In genomic region chr6:145046266-145046890, GRCm38 (mm10) we compare ENCODE assay signal across 8 mouse cellular contexts. TPM values are rescaled to one million over a fixed set of nuclear protein-coding genes. Genes with fewer than 3 reads are reported as not detected.
DNase-seq lines count a peak whose midpoint lies in the region; ATAC-seq lines count a peak whose summit lies in the region.

No protein-coding gene starts in this region.

- no peak for ATAC-seq in hindbrain, embryonic 11.5 days (ENCODE audit: low FRiP score)
- no peak for ATAC-seq in midbrain, embryonic 16.5 days

- peak overlapping the region; percentile 99 for H3K4me2 ChIP-seq in hindbrain, embryonic 11.5 days (replicated peaks; ENCODE audit: low read depth, low read length)
- peak overlapping the region; percentile 72 for H3K4me2 ChIP-seq in midbrain, embryonic 16.5 days (ENCODE audit: low read length)

- DNase-seq in layer of hippocampus, adult 11-12 months (ENCODE audit: low spot score), result peak; percentile 39
- DNase-seq in layer of hippocampus, postnatal 25 days (ENCODE audit: extremely low spot score in 1 of 2, low spot score in 1 of 2), result no peak
- DNase-seq in cerebellum, postnatal 10 days, result peak; percentile 62
- DNase-seq in hindbrain, embryonic 11.5 days (ENCODE audit: low spot score), result peak; percentile 43
- DNase-seq in spleen, adult 12 weeks (ENCODE audit: low spot score), result no peak
- no peak for DNase-seq in adrenal gland, postnatal 25 days
- DNase-seq in right cerebral cortex, postnatal 4 days, result no peak

- no peaks in the 10 kb centered on the region for H3K36me3 ChIP-seq in hindbrain, embryonic 11.5 days (ENCODE audit: control insufficient read depth, insufficient read depth, low read length)
- no peaks in the 10 kb centered on the region for H3K36me3 ChIP-seq in midbrain, embryonic 16.5 days (ENCODE audit: control insufficient read depth, insufficient read depth, low read length)

- H3K9ac ChIP-seq in hindbrain, embryonic 11.5 days (ENCODE audit: low read depth, low read length), result peak overlapping the region; percentile 83
- H3K9ac ChIP-seq in midbrain, embryonic 16.5 days (ENCODE audit: low read depth, low read length), result peak overlapping the region; percentile 81

- no peaks in the 10 kb centered on the region for H3K27me3 ChIP-seq in hindbrain, embryonic 11.5 days (ENCODE audit: control insufficient read depth, insufficient read depth, low read length)
- H3K27me3 ChIP-seq in midbrain, embryonic 16.5 days (ENCODE audit: control insufficient read depth, insufficient read depth, low read depth, low read length), result no peaks in the 10 kb centered on the region; the same call in 1 of the 2 replicates

- no peaks in the 10 kb centered on the region for H3K9me3 ChIP-seq in hindbrain, embryonic 11.5 days (ENCODE audit: control insufficient read depth, low read length)
- no peaks in the 10 kb centered on the region for H3K9me3 ChIP-seq in midbrain, embryonic 16.5 days (replicated peaks; ENCODE audit: control insufficient read depth, low read length, poor library complexity, severe bottlenecking)

- peaks cover 6% of the 10 kb centered on the region; the same call in 1 of the 2 replicates for H3K4me1 ChIP-seq in hindbrain, embryonic 11.5 days (replicated peaks; ENCODE audit: control insufficient read depth, insufficient read depth, low read length)
- peaks cover 35% of the 10 kb centered on the region for H3K4me1 ChIP-seq in midbrain, embryonic 16.5 days (ENCODE audit: control insufficient read depth, insufficient read depth, low read length)

- WGBS in hindbrain, embryonic 11.5 days, result 72% methylated on average over 13 of the region's 13 CpGs
- WGBS in midbrain, embryonic 16.5 days, result 52% methylated on average over 13 of the region's 13 CpGs

- peak overlapping the region; percentile 56 for H3K4me3 ChIP-seq in hindbrain, embryonic 11.5 days (ENCODE audit: low read depth, low read length)
- H3K4me3 ChIP-seq in midbrain, embryonic 16.5 days (ENCODE audit: low read depth, low read length), result peak overlapping the region; percentile 62

- no peak overlapping the region for H3K27ac ChIP-seq in hindbrain, embryonic 11.5 days (ENCODE audit: low read depth, low read length)
- H3K27ac ChIP-seq in midbrain, embryonic 16.5 days (ENCODE audit: low read length), result peak overlapping the region; percentile 82

RNA-seq across cellular contexts. Expression of gene Bcat1, which starts 29.6 kb away (rescaled TPM):
- total RNA-seq in layer of hippocampus, postnatal 25 days (2021), result 100 to 1,000 TPM in 1 of 2 experiments, 10 to 100 TPM in 1; 89.6 to 103 TPM
- 116 and 135 TPM in 2 replicates for polyA plus RNA-seq in hindbrain, embryonic 11.5 days (2014; fragmentation: Nextera tagmentation; extraction: Ambion mirVana)
- 104 and 106 TPM in 2 replicates for polyA plus RNA-seq in midbrain, embryonic 16.5 days (2015; fragmentation: Nextera tagmentation; extraction: Ambion mirVana)
- total RNA-seq in adrenal gland, postnatal 25 days (2021), result 13.4 and 15.8 TPM in 2 replicates

Comparison
In these comparisons a context has a peak if more than half of its experiments do, and no peak if none do; other contexts are left out.
1. DNase-seq: peak in layer of hippocampus, adult 11-12 months (single experiment), cerebellum, postnatal 10 days (2 of 2) and hindbrain, embryonic 11.5 days (single experiment); none in layer of hippocampus, postnatal 25 days (0 of 2), spleen, adult 12 weeks (single experiment), adrenal gland, postnatal 25 days (single experiment) and right cerebral cortex, postnatal 4 days (single experiment).